Mouse (Mus musculus) c-Kit-positive CD71-negative TER-119-negative erythroid progenitor cells, embryonic 14.5 days (primary cell): ENCODE results near the gene Sf3a2.

Experiments
- DNase-seq: peaks from one replicate; pipeline ENCODE4 v3.0.0-alpha.2; 2013; ENCODE audit warnings: low read depth

Sf3a2 gene

DNA sequence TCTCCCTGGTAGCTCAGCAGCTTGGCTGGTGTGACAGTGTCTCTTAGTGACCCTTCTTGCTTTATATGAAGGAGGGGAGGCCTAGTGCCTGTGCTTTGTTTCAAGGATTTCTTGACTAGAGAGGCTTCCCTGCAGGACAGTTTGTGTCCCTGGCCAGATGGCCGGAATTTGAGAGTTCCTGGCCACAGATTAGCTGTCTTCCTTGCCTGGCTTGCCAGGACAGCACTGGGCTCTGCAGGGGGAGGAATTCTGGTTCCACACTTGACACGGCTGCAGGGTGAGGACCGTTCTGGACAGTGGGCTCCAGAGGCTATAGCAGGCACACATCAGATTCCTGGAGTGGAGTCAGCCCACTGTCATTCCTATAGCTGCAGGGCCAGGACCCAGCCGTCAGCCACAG, 22.3 kb upstream of the Sf3a2 start:
- DNase-seq, result no peak

DNA sequence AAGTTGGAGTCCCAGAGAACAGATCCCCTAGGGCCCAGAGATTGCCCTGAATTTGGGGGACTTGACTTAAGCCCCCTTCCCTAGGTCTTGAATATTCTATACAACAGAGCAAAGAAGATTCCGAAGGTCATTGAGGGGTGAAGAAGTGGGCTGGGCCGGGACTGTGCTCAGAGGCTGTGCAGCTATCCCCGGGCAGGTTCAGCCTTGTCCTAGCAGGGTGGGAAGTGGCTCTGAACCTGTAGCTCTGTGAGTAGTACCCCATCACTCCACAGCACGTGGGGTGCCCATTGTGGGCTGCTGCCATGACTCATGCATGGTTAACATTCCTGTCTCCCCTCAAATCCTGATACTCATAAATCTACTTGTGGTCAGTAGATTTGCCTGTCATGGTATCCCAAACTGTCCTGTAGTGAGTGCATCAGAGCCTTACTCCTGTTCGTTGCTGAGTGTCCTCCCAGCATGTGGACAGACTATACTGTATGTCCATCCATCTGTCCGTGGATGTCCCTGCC, 21.6 kb upstream of the Sf3a2 start:
- DNase-seq, result no peak

DNA sequence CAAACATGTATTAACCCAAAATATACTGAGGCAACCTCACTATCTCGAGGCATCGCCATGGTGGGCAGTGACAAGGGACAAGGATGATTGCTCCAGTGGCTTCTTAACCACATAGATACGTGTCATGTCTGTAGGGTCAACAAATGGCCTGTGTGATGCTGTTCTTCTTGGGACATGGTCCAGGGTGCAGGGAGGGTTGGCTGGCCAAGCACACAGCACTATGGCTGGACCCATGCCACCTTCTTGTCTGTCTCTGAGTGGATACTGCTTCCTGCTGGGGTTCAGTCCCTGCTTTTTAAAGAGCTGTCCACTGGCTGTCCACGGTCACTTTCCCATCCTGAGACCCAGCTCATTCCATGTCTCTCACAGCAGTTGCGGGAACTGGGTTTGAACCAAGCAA, 20.9 kb upstream of the Sf3a2 start:
- no peak for DNase-seq

DNA sequence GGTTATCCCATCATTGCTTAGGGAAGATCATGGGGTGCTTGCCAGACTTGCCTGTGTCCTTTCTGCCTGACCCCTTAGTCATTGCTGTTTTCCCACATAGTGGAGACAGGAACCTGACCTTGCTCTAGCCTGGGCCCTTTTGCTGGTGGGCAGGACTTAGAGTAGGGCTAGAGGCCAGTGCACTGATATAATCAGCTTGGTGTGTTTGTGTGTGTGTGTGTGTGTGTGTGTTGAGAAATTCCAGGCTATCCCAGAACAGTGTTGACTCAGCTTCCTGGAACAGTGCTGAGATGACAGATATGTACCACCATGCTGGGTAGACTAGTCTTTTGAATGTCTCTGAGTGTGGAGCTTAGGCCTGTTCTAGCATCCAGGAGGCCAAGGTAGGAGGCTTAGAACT, 18.4 kb upstream of the Sf3a2 start:
- DNase-seq, result no peak

DNA sequence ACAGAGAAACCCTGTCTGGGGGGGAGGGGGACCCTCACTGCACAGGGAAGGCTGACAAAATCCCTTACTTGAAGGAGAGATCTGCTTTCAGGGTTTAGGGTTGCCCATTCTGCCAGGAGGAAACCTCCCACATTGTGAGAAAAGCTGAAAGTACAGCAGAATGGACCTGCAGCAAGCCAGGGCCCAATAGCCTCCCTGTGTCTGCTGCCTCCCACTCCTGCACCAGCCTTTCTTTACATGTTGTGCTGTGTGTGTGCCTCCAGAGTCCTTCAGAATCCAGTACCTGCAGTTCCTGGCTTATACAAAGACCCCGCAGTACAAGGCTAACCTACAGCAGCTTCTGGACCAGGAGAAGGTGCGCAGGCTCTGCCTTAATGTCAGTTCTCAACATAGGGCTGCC, 13.7 kb upstream of the Sf3a2 start:
- DNase-seq, result no peak

DNA sequence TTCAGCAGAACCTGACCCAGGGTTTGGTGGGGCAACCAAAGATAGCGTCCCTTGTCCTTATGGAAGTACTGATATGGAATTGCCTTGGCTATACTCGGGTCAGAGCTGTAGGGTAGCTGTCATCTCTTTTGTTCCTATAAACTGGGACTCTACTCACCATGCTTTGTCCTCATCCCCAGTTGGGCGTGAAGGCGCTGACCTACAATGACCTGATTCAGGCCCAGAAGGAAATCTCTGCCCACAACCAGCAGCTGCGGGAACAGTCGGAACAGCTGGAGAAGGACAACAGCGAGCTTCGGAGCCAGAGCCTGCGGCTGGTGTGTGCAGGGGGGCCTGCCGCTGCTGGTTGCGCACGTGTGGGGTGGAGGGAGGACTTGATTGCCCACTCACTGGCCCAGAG, 13.1 kb upstream of the Sf3a2 start:
- no peak for DNase-seq

DNA sequence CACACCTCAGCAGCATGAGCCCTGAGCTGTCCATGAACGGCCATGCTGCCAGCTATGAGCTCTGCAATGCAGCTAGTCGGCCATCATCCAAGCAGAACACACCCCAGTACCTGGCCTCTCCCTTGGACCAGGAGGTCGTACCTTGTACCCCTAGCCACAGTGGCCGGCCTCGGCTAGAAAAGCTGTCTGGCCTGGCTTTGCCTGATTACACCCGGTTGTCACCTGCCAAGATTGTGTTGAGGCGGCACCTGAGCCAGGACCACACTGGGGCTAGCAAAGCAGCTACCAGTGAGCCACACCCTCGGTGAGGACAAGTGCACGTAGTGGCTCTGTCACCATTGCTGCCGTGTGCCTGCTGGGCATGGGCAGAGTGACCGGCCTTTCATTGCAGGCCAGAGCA, 12.0 kb upstream of the Sf3a2 start:
- no peak for DNase-seq

DNA sequence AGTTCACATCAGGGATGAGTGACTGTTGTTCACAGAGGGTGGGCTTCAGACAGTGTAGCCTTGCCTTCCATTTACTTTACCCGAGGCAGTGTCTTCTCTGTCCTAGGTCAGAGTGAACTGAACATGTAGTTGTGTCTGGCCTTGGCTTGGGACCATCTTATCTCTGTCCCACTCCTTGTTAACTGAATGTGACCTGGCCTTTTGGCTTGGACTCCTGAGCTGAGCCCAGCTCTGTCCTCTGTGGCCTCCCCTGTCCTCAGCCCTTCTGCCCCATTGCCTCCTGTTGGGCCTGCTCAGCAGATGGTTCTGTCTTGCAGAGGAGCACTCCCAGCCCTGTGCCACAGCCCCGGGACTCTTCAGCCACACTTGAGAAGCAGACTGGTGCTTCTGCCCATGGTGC, 10.5 kb upstream of the Sf3a2 start:
- no peak for DNase-seq

DNA sequence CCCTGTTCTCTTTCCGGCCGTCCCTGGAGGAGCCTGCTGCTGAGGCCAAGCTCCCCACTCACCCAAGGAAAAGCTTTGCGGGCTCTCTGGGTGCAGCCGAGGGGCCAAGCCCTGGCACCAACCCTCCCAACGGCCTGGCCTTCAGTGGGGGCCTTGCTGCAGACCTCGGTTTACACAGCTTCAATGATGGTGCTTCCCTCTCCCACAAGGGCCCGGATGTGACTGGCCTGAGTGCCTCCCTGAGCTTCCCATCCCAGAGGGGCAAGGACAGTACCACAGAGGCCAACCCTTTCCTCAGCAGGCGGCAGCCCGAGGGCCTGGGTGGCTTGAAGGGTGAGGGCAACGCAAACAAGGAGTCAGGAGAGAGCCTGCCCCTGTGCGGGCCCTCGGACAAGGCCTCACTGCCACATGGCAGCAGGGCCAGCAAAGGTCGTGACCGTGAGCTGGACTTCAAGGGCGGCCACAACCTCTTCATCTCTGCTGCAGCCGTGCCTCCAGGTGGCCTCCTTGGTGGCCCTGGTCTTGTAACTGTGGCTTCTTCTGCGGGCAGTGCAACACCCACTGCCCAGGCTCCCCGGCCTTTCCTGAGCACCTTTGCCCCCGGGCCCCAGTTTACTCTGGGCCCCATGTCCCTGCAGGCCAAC, 7.1 kb upstream of the Sf3a2 start:
- DNase-seq, result no peak

DNA sequence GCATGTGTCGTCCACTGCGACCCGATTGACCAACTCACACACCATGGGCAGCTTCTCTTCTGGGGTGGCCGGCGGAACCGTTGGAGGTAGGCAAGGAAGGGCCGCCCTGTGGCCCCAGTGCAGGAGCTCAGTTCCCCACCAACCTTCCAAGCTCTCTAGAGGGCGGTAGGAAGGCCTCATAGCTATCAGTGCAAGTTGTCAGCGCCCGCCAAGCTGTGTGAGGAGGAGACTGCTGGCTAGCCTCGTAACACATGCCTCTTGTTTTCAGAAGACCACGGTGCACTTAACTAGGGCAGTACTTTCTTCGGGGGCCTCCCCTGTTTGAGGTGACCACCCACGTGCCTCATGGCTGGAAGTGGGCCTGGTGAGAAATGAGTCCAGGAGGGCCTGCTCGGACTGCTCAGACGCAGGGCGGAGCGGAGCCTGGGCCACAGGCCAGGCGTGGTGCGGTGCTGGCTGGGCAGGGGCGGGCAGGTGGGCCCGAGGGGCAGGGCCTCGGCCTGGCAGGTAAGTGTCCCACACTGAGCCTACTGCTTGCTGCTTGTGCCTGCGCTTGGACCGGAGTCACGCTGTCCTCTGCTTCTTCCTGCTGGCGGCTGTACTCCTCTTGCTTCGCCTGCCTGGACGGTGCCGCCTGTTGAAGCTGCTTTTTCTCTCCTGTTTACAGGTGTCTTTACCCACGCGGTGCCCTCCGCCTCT, 6.4 kb upstream of the Sf3a2 start:
- no peak for DNase-seq

DNA sequence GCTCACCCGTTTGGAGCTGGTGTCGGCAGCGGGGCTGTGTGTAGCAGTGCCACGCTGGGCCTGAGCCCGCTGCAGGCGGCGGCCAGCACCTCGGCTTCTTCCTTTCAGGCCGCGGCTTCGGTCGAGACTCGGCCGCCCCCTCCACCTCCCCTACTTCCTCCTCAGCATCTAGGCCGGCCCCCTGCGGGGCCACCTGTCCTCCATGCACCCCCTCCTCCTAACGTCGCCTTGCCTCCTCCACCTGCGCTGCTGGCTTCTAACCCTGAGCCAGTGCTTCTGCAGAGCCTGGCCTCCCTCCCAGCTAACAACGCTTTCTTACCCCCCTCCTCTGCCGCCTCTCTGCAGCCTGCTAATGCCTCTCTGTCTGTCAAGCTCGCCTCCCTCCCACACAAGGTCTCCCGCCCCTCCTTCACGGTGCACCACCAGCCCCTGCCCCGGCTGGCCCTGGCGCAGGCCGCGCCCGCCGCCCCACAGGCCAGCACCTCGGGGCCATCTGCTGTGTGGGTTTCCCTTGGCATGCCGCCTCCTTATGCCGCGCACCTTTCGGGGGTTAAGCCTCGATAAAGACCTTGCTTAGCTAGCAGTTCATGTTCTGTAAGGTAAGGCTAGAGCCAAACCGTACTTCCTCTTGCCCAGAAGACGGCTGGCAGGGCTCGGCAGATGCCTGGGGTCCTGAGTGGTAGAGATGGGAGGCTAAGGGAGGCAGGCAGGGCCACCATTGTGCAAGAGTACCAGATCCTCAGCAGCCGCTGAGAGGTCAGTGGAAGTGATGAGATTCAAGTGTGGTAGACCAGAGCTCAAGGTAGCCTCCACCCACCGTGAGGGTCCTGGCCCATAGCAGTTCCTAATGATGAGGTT, 5.6 kb upstream of the Sf3a2 start:
- no peak for DNase-seq

DNA sequence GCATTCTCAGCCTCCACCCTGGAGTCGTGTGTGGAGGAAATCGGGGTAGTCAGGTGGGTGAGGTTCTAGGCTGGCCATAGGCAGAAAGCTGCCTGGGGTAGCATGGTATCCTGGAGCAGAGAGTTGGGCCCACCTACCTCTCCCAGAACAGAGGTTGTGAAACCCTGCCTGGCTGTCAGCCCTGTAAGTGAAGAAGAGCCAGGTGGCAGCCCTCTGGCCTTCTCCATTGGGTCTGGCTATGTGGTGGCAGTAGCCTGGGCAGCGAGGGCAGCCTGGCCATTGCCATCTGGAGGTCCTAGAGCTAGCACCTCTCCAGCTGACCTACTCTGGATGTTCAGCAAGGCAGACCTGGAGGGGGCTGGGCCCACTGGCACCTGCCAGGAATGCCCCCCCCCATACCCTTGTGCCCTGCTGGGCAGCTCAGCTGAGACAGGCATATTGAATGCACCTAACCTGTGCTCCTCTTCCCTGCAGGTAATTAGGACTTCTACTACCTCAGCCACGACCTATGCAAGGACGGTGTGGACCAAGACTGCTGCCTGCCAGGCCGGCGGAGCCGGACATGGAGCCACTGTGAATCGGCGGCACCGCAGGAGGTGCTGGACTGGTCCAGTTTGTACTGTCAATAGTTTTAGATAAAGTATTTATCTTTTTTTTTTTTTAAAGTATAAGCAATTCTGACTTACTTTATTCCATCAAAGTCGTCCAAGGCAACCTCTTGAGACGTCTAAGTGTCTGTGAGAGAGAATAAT, 4.8 kb upstream of the Sf3a2 start:
- DNase-seq, result no peak

DNA sequence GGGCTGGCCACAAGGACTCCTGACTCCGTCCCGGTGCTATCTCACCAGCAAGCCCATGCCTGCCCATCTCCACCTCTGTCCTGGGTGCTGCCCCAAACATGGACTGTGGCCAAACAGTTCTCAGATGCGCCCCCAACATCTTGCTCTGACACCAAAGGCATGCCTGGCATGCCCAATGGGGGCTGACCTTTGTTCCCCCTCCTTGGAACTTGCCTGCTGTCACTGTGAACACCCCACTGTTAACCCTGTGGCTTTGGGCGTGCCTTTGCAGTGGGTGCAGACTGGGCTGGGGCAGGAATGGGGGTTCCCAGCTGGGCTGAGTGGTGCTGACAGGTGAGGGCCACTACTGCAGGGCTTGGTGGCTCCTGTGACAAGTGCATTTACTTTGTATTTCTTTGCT, 4.2 kb upstream of the Sf3a2 start:
- no peak for DNase-seq

DNA sequence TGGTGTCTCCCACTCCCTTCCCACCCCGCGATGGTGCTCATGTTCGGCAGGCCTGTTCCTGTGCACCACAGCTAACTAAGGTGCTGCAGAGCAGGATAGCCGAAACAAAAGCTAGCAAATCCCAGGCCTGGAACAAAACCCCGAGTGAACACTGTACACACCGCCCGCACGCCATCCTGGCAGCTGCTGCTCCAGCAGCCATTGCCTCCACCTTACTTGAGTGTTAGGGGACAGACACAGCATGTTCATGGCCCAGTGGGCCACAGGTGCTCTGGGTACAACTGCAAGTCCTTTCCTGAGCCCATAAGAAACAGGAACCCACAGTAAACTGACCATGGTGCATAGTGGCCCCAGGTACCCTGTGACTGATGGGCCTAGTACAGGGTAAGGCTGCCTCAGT, 3.2 kb upstream of the Sf3a2 start:
- DNase-seq, result no peak

DNA sequence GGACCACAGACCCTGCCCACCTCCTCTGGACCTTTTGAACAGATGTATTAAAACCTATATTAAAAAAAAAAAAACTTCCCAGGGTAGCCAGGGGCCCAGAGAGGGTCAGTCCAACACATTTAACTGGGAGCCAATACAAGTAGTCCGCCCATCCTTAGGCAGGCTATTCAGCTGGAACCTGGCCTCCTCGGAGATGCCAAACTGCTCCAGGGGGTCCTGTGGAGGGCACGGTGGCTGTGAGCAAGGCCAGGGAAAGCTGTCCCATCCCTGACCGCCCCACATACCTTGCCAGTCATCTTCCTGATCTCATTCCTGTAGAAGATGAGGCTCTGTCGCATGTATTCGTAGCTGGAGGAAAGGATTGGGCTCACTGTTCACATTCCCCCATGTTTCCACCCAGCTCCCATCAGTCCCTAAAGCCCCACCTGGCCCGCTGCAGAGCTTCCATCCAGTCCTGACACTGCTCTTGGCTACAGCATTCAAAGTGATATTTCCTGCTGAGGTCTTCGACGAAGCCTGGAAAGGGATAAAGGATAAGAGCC, 1.6 kb upstream of the Sf3a2 start:
- DNase-seq, result no peak

DNA sequence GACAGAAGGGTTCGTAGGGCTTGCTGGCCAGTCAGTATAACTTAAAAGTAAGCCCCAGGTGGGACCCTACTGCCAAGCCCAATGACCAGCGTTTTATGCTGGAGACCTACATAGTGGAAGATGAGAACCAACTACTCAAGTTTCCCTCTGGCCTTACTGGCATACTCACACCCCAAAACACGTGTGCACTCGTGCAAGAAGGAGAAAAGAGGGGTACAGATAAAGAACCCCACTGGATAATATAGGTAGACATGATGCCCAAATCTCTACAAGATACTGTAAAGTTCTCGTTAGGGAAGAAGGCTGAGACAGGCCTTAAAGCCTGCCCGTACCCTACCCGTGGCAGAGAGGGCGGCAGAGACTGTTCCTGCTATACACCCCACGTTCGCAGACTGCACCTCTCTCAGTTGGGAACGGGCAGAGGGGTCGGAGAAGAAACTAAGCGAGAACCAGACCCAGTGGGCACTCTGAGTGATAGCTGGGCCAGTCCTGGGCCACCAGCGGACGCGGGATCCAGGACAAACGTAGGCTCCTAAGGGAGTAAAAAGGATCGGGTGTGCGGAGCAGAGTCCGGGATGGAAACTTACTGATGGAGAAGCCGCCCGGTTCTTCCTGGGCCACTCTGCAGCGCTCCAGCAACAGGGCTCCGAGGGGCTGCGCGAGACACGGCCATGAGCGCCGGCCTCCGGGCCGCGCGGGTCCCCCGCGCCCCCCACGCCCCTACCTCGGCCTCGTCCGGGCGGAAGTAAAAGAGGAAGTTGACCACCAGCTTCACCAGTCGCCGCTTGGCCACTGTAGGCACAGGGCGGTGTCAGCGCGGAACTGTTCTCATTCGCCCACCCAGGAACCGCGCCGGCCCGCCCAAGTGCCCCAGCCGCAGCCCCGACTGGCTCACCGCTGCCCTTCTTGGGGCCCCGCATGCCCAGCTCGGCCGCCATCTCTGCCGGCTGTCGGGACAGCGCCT, 530 bp upstream of the Sf3a2 start:
- no peak for DNase-seq

DNA sequence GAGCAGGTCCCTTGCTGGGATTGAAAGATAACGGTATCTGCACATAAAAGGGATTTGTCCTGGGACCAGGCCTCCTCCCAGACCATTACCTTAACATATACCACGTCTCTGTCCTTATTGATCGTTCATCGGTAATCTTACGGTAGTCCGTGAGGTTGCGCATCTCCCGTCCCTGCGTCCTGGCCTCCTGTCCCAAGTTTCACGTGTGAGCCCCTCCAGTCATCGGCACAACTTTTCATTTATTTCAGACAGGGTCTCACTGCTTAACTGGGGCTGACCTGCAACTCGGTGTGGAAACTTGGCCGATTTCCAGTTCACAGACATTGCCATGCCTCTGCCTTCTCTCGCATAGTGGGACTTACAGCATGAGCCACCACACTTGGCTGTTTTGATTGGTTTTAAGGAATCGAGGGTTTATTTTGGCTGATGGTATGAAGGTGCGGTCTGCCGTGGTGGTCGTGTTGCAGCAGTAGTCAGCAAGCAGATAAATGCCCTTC, 1.1 kb downstream of the Sf3a2 start:
- no peak for DNase-seq

DNA sequence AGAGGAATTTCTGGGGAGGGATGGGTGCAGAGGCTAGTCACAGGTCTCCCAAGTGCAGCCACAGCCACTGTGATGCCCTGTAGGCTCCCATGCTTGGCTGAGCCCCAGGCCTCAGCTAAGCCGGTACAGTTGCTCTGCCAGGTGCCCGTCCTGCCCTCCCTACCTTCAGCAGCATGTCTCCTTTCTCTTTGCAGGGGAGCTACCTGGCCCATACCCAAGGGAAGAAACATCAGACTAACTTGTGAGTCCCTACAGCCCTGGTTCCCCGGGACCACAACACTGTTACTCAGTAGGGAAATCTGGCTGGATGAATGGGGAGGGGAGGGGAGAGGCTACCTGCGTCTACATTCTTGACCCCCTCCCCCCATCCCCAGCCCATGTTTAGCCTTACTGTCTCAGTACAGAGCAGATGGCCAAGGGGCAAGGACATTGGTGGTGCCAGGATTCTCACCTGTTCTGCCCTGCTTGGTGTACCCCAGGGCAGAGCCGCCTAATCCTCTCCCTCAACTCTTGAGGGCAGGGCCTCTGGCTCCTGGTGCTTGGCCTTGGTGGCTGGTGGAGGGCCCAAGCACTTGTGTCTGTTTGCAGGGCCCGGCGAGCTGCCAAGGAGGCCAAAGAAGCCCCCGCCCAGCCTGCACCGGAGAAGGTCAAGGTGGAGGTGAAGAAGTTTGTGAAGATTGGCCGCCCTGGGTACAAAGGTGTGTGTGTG, 4.4 kb downstream of the Sf3a2 start:
- no peak for DNase-seq

DNA sequence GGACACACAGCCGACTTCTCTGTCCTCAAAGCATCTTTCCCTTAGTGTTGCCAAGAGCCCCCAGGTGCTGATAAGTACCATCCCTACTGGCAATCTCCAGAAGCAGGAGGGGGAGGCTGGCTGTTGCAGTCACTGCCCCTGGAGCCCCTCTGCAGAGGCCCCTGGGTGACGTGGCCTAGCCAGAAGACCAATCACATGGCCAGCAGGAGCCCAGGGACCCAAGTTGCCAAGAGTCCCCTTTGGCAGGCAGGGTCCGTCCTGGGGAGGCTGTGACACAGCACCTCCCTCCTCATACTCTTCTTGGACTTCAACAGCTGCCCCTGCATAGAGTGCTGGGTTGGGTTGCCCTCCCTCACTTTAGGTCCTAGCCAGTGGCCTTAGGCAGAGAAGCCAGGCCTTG, 5.0 kb downstream of the Sf3a2 start:
- no peak for DNase-seq

DNA sequence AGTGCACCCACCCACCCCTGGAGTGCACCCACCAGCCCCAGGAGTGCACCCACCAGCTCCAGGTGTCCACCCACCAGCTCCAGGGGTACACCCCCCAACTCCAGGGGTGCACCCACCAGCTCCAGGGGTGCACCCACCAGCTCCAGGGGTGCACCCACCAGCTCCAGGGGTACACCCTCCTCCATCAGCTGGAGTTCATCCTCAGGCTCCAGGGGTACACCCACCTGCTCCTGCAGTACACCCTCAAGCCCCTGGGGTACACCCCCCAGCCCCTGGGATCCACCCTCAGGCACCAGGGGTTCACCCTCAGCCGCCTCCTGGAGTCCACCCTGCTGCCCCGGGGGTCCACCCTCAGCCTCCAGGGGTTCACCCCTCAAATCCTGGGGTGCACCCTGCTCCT, 6.3 kb downstream of the Sf3a2 start:
- DNase-seq, result no peak
